Mouse (Mus musculus) C2C12 (cell line): ENCODE data around the gene Gm47996.
"Not testable (repeated sequence)": the region's sequence is repeated elsewhere in the genome, so short reads cannot be mapped to it uniquely, and the experiment has no call there.

ENCODE experiments used
- CEBPB ChIP-seq: IDR thresholded peaks from one replicate; pipeline ENCODE4 v1.6.1; 2011; ENCODE audit warnings: low read depth, mild to moderate bottlenecking, control low read depth, moderate library complexity
- CTCF ChIP-seq: IDR thresholded peaks from one replicate; pipeline ENCODE4 v1.5.1; 2011; ENCODE audit not compliant: control insufficient read depth, insufficient read depth, insufficient read length
- FOSL1 ChIP-seq: IDR thresholded peaks from one replicate; pipeline ENCODE4 v1.8.0; 2011; ENCODE audit warnings: mild to moderate bottlenecking, low read length; ENCODE audit not compliant: poor library complexity, insufficient read depth, severe bottlenecking
- MAX ChIP-seq: IDR thresholded peaks from one replicate; pipeline ENCODE4 v1.6.1; 2011; ENCODE audit warnings: mild to moderate bottlenecking, control low read depth
- MYOD1 ChIP-seq: IDR thresholded peaks from one replicate; pipeline ENCODE4 v1.6.1; 2011; ENCODE audit warnings: low read depth; ENCODE audit not compliant: control insufficient read depth, insufficient read length
- MYOG ChIP-seq: IDR thresholded peaks from one replicate; pipeline ENCODE4 v1.6.1; 2011; ENCODE audit not compliant: control insufficient read depth, insufficient read length; ENCODE audit errors: extremely low read depth
- USF1 ChIP-seq: IDR thresholded peaks from one replicate; pipeline ENCODE4 v1.6.1; 2011; ENCODE audit warnings: low read depth, mild to moderate bottlenecking, control low read depth, moderate library complexity

DNA sequence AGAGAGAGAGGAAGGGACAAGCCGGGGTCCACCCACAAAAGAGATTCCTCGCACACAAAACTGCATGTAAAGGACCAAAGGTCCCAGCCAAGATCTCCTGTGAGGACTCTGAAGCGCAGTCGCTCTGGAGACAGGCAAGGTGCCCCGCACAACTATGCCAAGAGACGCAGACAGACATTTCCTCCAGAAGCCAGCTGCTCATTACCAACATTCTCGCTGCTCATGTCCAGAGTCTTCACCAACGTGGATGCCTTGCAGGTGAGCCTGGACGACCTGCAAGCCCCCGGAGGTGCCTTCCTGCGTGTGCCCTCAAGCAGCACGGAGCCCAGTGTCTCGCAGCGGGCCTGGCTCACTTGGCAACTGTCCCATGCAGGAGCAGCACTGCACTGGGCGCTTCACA, 17.2 kb upstream of the Gm47996 start:
- TF ChIP-seq CTCF, USF1, FOSL1, MAX, CEBPB, MYOD1, MYOG: not testable (repeated sequence)
